Mouse (Mus musculus) liver, adult 2 months (tissue): ENCODE data around the gene Pex6. TPM values are rescaled to one million over a fixed set of nuclear protein-coding genes. Genes with fewer than 3 reads are reported as not detected.

Experiments used
- DNase-seq: peaks from one replicate; pipeline ENCODE4 v3.0.0-alpha.2; 2011; ENCODE audit warnings: low read depth, low spot score; ENCODE audit errors: extremely low read depth
- H3K27ac ChIP-seq: fragments of 200-500 bp; replicated peaks from 2 replicates; pipeline ENCODE4 v1.5.1; 2012; ENCODE audit warnings: low read depth, mild to moderate bottlenecking, control low read depth, inconsistent platforms, low read length; ENCODE audit not compliant: insufficient read depth
- H3K27me3 ChIP-seq: fragments of 200-500 bp; 2 replicates; pipeline ENCODE4 v1.6.1; 2012; ENCODE audit warnings: mild to moderate bottlenecking, moderate library complexity, low read length, inconsistent platforms; ENCODE audit not compliant: control insufficient read depth, insufficient read depth
- H3K36me3 ChIP-seq: fragments of 200-500 bp; 2 replicates; pipeline ENCODE4 v1.6.1; 2012; ENCODE audit warnings: low read length, inconsistent platforms; ENCODE audit not compliant: control insufficient read depth, insufficient read depth
- H3K4me1 ChIP-seq: fragments of 200-500 bp; 2 replicates; pipeline ENCODE4 v1.6.1; 2011; ENCODE audit warnings: low read length; ENCODE audit not compliant: control insufficient read depth, insufficient read depth
- H3K4me3 ChIP-seq: fragments of 200-500 bp; 2 replicates; pipeline ENCODE4 v1.5.1; 2011; ENCODE audit warnings: low read depth, mild to moderate bottlenecking, control low read depth, low read length, moderate library complexity; ENCODE audit not compliant: insufficient read depth
- H3K79me2 ChIP-seq: fragments of 200-500 bp; 2 replicates; pipeline ENCODE4 v1.6.1; 2012; ENCODE audit warnings: inconsistent platforms, mild to moderate bottlenecking, low read length, moderate library complexity; ENCODE audit not compliant: control insufficient read depth, insufficient read depth
- H3K9ac ChIP-seq: fragments of 200-500 bp; 2 replicates; pipeline ENCODE4 v1.6.1; 2012; ENCODE audit warnings: low read depth, mild to moderate bottlenecking, control low read depth, inconsistent platforms, low read length
- CTCF ChIP-seq: fragments of 200-500 bp; IDR thresholded peaks from 2 replicates; pipeline ENCODE4 v1.5.1; 2011; ENCODE audit warnings: low read depth, low read length, control low read depth
- POLR2A ChIP-seq: fragments of 200-500 bp; IDR thresholded peaks from 2 replicates; pipeline ENCODE4 v1.6.1; 2011; ENCODE audit warnings: low read length, control low read depth; ENCODE audit not compliant: insufficient read depth; ENCODE audit errors: extremely low read depth
- WGBS: fragments of 180-500 bp; shearing (Covaris S2); methylation state at CpG from one replicate; pipeline ENCODE4 v1.1.7; 2018; 5-methylcytosine and 5-hydroxymethylcytosine counted together
- polyA plus RNA-seq: library from polyadenylated mRNA; depleted of rRNA; stranded (reverse); fragments of >200 nt; gene quantifications from 2 replicates; pipeline ENCODE4 v1.2.3, GENCODE M21; 2012
- total RNA-seq: library from RNA; depleted of rRNA; stranded (reverse); fragments of >200 nt; gene quantifications from 2 replicates; pipeline ENCODE4 v1.2.3, GENCODE M21; 2014

The Pex6 gene
- total and polyA plus RNA-seq, 2 experiments, result 39.5 to 104 TPM

GRCm38 (mm10) chr17:46694517-46695063 lies 16.7 kb upstream of the Pex6 start:
- H3K79me2 ChIP-seq, result peaks cover 8% of the 10 kb centered on the region; the same call in 1 of the 2 replicates
- WGBS, result 84% methylated on average over 1 of the region's 1 CpGs
- no peak for TF ChIP-seq POLR2A
- TF ChIP-seq CTCF, result no peak
- no peaks in the 10 kb centered on the region for H3K27me3 ChIP-seq
- H3K36me3 ChIP-seq, result no peaks in the 10 kb centered on the region
- H3K4me3 ChIP-seq, result no peak overlapping the region
- no peak for DNase-seq
- no peak overlapping the region for H3K27ac ChIP-seq
- no peaks in the 10 kb centered on the region for H3K4me1 ChIP-seq
- H3K9ac ChIP-seq, result no peak overlapping the region

- no peak overlapping the region for H3K9ac ChIP-seq
- DNase-seq, result no peak
- peaks cover 1% of the 10 kb centered on the region; the same call in 1 of the 2 replicates for H3K4me1 ChIP-seq
- WGBS, result 96% methylated on average over 6 of the region's 6 CpGs
- peaks cover 22% of the 10 kb centered on the region; the same call in 1 of the 2 replicates for H3K79me2 ChIP-seq
- no peak overlapping the region for H3K4me3 ChIP-seq
- H3K27me3 ChIP-seq, result no peaks in the 10 kb centered on the region
- TF ChIP-seq POLR2A (no peak), CTCF (no peak)
- no peak overlapping the region for H3K27ac ChIP-seq
- H3K36me3 ChIP-seq, result no peaks in the 10 kb centered on the region
These were observed 12.7 kb upstream of the Pex6 start for GRCm38 (mm10) chr17:46698515-46698914.

GRCm38 (mm10) chr17:46699245-46699644 lies 12.0 kb upstream of the Pex6 start:
- Histone ChIP-seq H3K27ac (no peak overlapping the region), H3K36me3 (no peaks in the 10 kb centered on the region), H3K9ac (no peak overlapping the region), H3K27me3 (no peaks in the 10 kb centered on the region), H3K4me3 (no peak overlapping the region), H3K79me2 (peaks cover 23% of the 10 kb centered on the region; the same call in 1 of the 2 replicates), H3K4me1 (peaks cover 6% of the 10 kb centered on the region)
- no peak for DNase-seq
- TF ChIP-seq POLR2A, result no peak
- no peak for TF ChIP-seq CTCF
- 88% methylated on average over 5 of the region's 5 CpGs for WGBS

GRCm38 (mm10) chr17:46699912-46700311 lies 11.4 kb upstream of the Pex6 start:
- Histone ChIP-seq H3K36me3 (no peaks in the 10 kb centered on the region), H3K4me3 (no peak overlapping the region), H3K79me2 (peaks cover 23% of the 10 kb centered on the region; the same call in 1 of the 2 replicates), H3K9ac (no peak overlapping the region), H3K27me3 (no peaks in the 10 kb centered on the region), H3K27ac (no peak overlapping the region), H3K4me1 (peaks cover 6% of the 10 kb centered on the region)
- DNase-seq, result no peak
- TF ChIP-seq POLR2A (no peak), CTCF (no peak)
- 92% methylated on average over 3 of the region's 3 CpGs for WGBS

- no peak overlapping the region for H3K4me3 ChIP-seq
- H3K4me1 ChIP-seq, result peaks cover 6% of the 10 kb centered on the region
- H3K36me3 ChIP-seq, result no peaks in the 10 kb centered on the region
- H3K27me3 ChIP-seq, result no peaks in the 10 kb centered on the region
- TF ChIP-seq POLR2A (no peak), CTCF (no peak)
- H3K27ac ChIP-seq, result no peak overlapping the region
- no peak overlapping the region for H3K9ac ChIP-seq
- peaks cover 23% of the 10 kb centered on the region; the same call in 1 of the 2 replicates for H3K79me2 ChIP-seq
- DNase-seq, result no peak
- 81% methylated on average over 12 of the region's 12 CpGs for WGBS
These were observed 9.8 kb upstream of the Pex6 start for GRCm38 (mm10) chr17:46701489-46701888.

GRCm38 (mm10) chr17:46702100-46702499 lies 9.2 kb upstream of the Pex6 start:
- no peak overlapping the region for H3K9ac ChIP-seq
- peaks cover 23% of the 10 kb centered on the region; the same call in 1 of the 2 replicates for H3K79me2 ChIP-seq
- peaks cover 6% of the 10 kb centered on the region for H3K4me1 ChIP-seq
- H3K4me3 ChIP-seq, result no peak overlapping the region
- 94% methylated on average over 12 of the region's 12 CpGs for WGBS
- no peaks in the 10 kb centered on the region for H3K36me3 ChIP-seq
- no peak overlapping the region for H3K27ac ChIP-seq
- no peaks in the 10 kb centered on the region for H3K27me3 ChIP-seq
- TF ChIP-seq CTCF, result no peak
- DNase-seq, result no peak
